Mouse (Mus musculus) G1E (cell line): Measurements from ENCODE around the gene Serinc3. TPM values are rescaled to one million over a fixed set of nuclear protein-coding genes. Genes with fewer than 3 reads are reported as not detected.

Source experiments
- ATAC-seq: 2 replicates; pipeline ENCODE4 v1.8.0; 2016; ENCODE audit warnings: mild to moderate bottlenecking; ENCODE audit not compliant: insufficient number of reproducible peaks, poor library complexity, low FRiP score, severe bottlenecking; ENCODE audit errors: extremely low read depth
- DNase-seq: peaks from one replicate; pipeline ENCODE4 v3.0.0; 2012; ENCODE audit warnings: low spot score
- H3K27me3 ChIP-seq: 2 replicates; pipeline ENCODE4 v1.6.1; 2012; ENCODE audit warnings: mild to moderate bottlenecking, low read length, inconsistent platforms; ENCODE audit not compliant: insufficient read depth
- H3K36me3 ChIP-seq: replicated peaks from 2 replicates; pipeline ENCODE3; 2012; ENCODE audit warnings: mild to moderate bottlenecking, inconsistent platforms
- H3K4me1 ChIP-seq: 2 replicates; pipeline ENCODE4 v1.6.1; 2012; ENCODE audit warnings: low read depth, low read length, inconsistent platforms, mixed read lengths; ENCODE audit not compliant: insufficient read depth
- H3K4me3 ChIP-seq: 2 replicates; pipeline ENCODE4 v1.5.1; 2012; ENCODE audit warnings: low read depth, mild to moderate bottlenecking, inconsistent platforms, low read length, moderate library complexity, mixed read lengths
- H3K9me3 ChIP-seq: replicated peaks from 2 replicates; pipeline ENCODE4 v1.6.1; 2012; ENCODE audit warnings: inconsistent platforms
- CTCF ChIP-seq: IDR thresholded peaks from 2 replicates; pipeline ENCODE4 v1.5.1; 2012; ENCODE audit warnings: low read depth, low read length, inconsistent platforms, mixed read lengths
- GATA1 ChIP-seq: IDR thresholded peaks from 2 replicates; pipeline ENCODE4 v1.6.1; 2012; ENCODE audit warnings: borderline replicate concordance, low read length, inconsistent platforms, mixed read lengths
- GATA2 ChIP-seq: IDR thresholded peaks from 2 replicates; pipeline ENCODE4 v1.6.1; 2012; ENCODE audit warnings: low read depth, low read length, inconsistent platforms, borderline replicate concordance
- POLR2AphosphoS5 ChIP-seq: IDR thresholded peaks from 2 replicates; pipeline ENCODE4 v1.6.1; 2012; ENCODE audit warnings: low read depth, low read length, inconsistent platforms; ENCODE audit not compliant: insufficient replicate concordance
- TAL1 ChIP-seq: conservative IDR thresholded peaks from 2 replicates; pipeline ENCODE4 v1.6.1; 2012; ENCODE audit warnings: low read depth, low read length, inconsistent platforms, mixed read lengths
- polyA plus RNA-seq: library from polyadenylated mRNA; stranded (reverse); fragments of >175 nt; gene quantifications from 2 replicates; pipeline ENCODE4 v1.2.3, GENCODE M21; 2012
- total RNA-seq, 2 experiments: library from RNA; stranded (forward) in 1 of 2; stranded (reverse) in 1 of 2; fragments of 200-1000 nt in 1 of 2; fragments of >200 nt in 1 of 2; fragmentation: Nextera tagmentation in 1 of 2; gene quantifications; 2 replicates each; pipeline ENCODE4 v1.2.3; 2014 to 2017

The Serinc3 gene
- total RNA-seq (2014; fragmentation: Nextera tagmentation) (71.8 and 156 TPM in 2 replicates), total RNA-seq (2017) (51.6 and 55.0 TPM in 2 replicates), polyA plus RNA-seq (5.8 and 7.2 TPM in 2 replicates)

GRCm38 (mm10) chr2:163644575-163645385 is at the start of gene Serinc3:
TSS of gene Serinc3 (minus strand) at chr2:163645131.
- DNase-seq (peak; percentile 87), ATAC-seq (peak; percentile 98)
- Histone ChIP-seq H3K36me3 (peaks cover 12% of the 10 kb centered on the region), H3K27me3 (no peaks in the 10 kb centered on the region), H3K9me3 (no peaks in the 10 kb centered on the region), H3K4me3 (peak within 1 kb of the TSS; percentile 76), H3K4me1 (peaks cover 16% of the 10 kb centered on the region)
- TF ChIP-seq CTCF: no peak
- TF ChIP-seq GATA2: no peak
- TF ChIP-seq TAL1: no peak
- TF ChIP-seq POLR2AphosphoS5: no peak
- TF ChIP-seq GATA1: no peak

GRCm38 (mm10) chr2:163693716-163694314 is 48.9 kb upstream of the Serinc3 start:
- ATAC-seq: no peak
- Histone ChIP-seq H3K27me3 (no peaks in the 10 kb centered on the region), H3K4me1 (peaks cover 80% of the 10 kb centered on the region), H3K36me3 (peaks cover 29% of the 10 kb centered on the region), H3K9me3 (no peaks in the 10 kb centered on the region), H3K4me3 (no peak overlapping the region)
- no peak for DNase-seq
- TF ChIP-seq TAL1 (no peak), POLR2AphosphoS5 (no peak), GATA2 (no peak), CTCF (no peak), GATA1 (no peak)

GRCm38 (mm10) chr2:163692873-163693612 is 48.1 kb upstream of the Serinc3 start:
- Histone ChIP-seq H3K27me3 (no peaks in the 10 kb centered on the region), H3K36me3 (peaks cover 24% of the 10 kb centered on the region), H3K4me1 (peaks cover 74% of the 10 kb centered on the region), H3K4me3 (peak overlapping the region; percentile 13; the same call in 1 of the 2 replicates), H3K9me3 (no peaks in the 10 kb centered on the region)
- TF ChIP-seq CTCF (no peak), GATA1 (no peak)
- no peak for DNase-seq
- peak; percentile 35 for ATAC-seq

GRCm38 (mm10) chr2:163691846-163692605 is 47.1 kb upstream of the Serinc3 start:
- TF ChIP-seq GATA2 (no peak), CTCF (no peak), GATA1 (no peak), TAL1 (no peak), POLR2AphosphoS5 (no peak)
- H3K4me3 ChIP-seq: peak overlapping the region; percentile 39; the same call in 1 of the 2 replicates
- no peaks in the 10 kb centered on the region for H3K27me3 ChIP-seq
- DNase-seq (peak; percentile 22), ATAC-seq (peak; percentile 57)
- H3K9me3 ChIP-seq: no peaks in the 10 kb centered on the region
- H3K4me1 ChIP-seq: peaks cover 66% of the 10 kb centered on the region
- H3K36me3 ChIP-seq: peaks cover 20% of the 10 kb centered on the region

- no peaks in the 10 kb centered on the region for H3K27me3 ChIP-seq
- H3K4me3 ChIP-seq: peak overlapping the region; percentile 56; the same call in 1 of the 2 replicates
- ATAC-seq (no peak), DNase-seq (no peak)
- H3K4me1 ChIP-seq: peaks cover 64% of the 10 kb centered on the region
- H3K9me3 ChIP-seq: no peaks in the 10 kb centered on the region
- TF ChIP-seq GATA1 (no peak), POLR2AphosphoS5 (no peak), GATA2 (no peak), TAL1 (no peak), CTCF (no peak)
- peaks cover 25% of the 10 kb centered on the region for H3K36me3 ChIP-seq
Measured at GRCm38 (mm10) chr2:163690409-163691304, 45.7 kb upstream of the Serinc3 start.
